Mouse (Mus musculus): ENCODE results near the gene Ccpg1. TPM values are rescaled to one million over a fixed set of nuclear protein-coding genes. Genes with fewer than 3 reads are reported as not detected.

Gene Ccpg1
- polyA plus RNA-seq (2016; fragmentation: Nextera tagmentation; extraction: Ambion mirVana) = 34.3 and 35.0 TPM in 2 replicates

- Histone ChIP-seq H3K27me3 (replicated peaks) (no peaks in the 10 kb centered on the region), H3K4me1 (replicated peaks) (peaks cover 6% of the 10 kb centered on the region), H3K9me3 (replicated peaks) (no peaks in the 10 kb centered on the region), H3K36me3 (no peaks in the 10 kb centered on the region), H3K9ac (peak within 1 kb of the TSS; percentile 75), H3K27ac (ENCODE audit: poor library complexity, severe bottlenecking) (peak within 1 kb of the TSS; percentile 31; the same call in 1 of the 2 replicates), H3K4me2 (peak within 1 kb of the TSS; percentile 82), H3K4me3 (peak within 1 kb of the TSS; percentile 78)
- peak; percentile 98 for ATAC-seq (ENCODE audit: insufficient number of reproducible peaks, low FRiP score)
- WGBS = under 1% methylated on average over 87 of the region's 88 CpGs
Observed at GRCm38 (mm10) chr9:72985250-72986220, at the start of gene Ccpg1, which contains the start of gene Ccpg1os. TSS of gene Ccpg1 (plus strand) at chr9:72985429. TSS of gene Ccpg1os (minus strand) at chr9:72985382.

GRCm38 (mm10) chr9:72936301-72936700, 48.9 kb upstream of the Ccpg1 start:
- H3K27me3 ChIP-seq (replicated peaks) = no peaks in the 10 kb centered on the region
- H3K36me3 ChIP-seq = 0 out of 2 replicates have a peak, but pooled peaks cover 6% of the 10 kb centered on the region
- H3K4me3 ChIP-seq = no peak overlapping the region
- ATAC-seq (ENCODE audit: insufficient number of reproducible peaks, low FRiP score) = no peak
- H3K4me2 ChIP-seq = no peak overlapping the region
- 65% methylated on average over 2 of the region's 2 CpGs for WGBS
- no peaks in the 10 kb centered on the region for H3K9me3 ChIP-seq (replicated peaks)
- H3K4me1 ChIP-seq (replicated peaks) = no peaks in the 10 kb centered on the region
- no peak overlapping the region for H3K9ac ChIP-seq
- H3K27ac ChIP-seq (ENCODE audit: poor library complexity, severe bottlenecking) = no peak overlapping the region

DNA sequence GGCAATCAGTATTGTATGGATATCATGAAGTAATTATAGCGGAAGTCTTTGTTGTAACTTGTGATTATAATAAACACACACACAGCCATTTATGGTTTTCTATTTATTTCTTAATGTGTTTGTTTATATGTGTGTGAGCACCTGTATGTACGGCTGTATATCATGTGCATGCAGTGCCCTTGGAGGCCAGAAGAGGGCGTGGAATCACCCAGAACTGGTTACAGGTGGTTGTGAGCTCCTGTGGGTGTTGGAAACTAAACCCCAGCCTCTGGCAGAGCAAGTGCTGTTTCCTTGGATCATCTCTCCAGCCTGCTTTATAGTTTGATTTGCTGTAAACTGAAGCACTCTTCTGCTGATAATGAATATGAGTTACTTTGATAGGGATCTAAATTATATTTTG, 41.8 kb upstream of the Ccpg1 start:
- 52% methylated on average over 3 of the region's 3 CpGs for WGBS
- no peak for ATAC-seq (ENCODE audit: insufficient number of reproducible peaks, low FRiP score)
- no peaks in the 10 kb centered on the region for H3K27me3 ChIP-seq (replicated peaks)
- H3K4me3 ChIP-seq = no peak overlapping the region
- H3K9me3 ChIP-seq (replicated peaks) = peaks cover 7% of the 10 kb centered on the region; the same call in 1 of the 2 replicates
- no peaks in the 10 kb centered on the region for H3K4me1 ChIP-seq (replicated peaks)
- H3K36me3 ChIP-seq = peaks cover 24% of the 10 kb centered on the region
- no peak overlapping the region for H3K9ac ChIP-seq
- no peak overlapping the region for H3K4me2 ChIP-seq
- H3K27ac ChIP-seq (ENCODE audit: poor library complexity, severe bottlenecking) = no peak overlapping the region

GRCm38 (mm10) chr9:72944286-72944685, 40.9 kb upstream of the Ccpg1 start:
- no peak for ATAC-seq (ENCODE audit: insufficient number of reproducible peaks, low FRiP score)
- Histone ChIP-seq H3K27me3 (replicated peaks) (no peaks in the 10 kb centered on the region), H3K27ac (ENCODE audit: poor library complexity, severe bottlenecking) (no peak overlapping the region), H3K36me3 (peaks cover 24% of the 10 kb centered on the region), H3K9ac (no peak overlapping the region), H3K9me3 (replicated peaks) (peaks cover 7% of the 10 kb centered on the region; the same call in 1 of the 2 replicates), H3K4me1 (replicated peaks) (no peaks in the 10 kb centered on the region), H3K4me3 (no peak overlapping the region), H3K4me2 (no peak overlapping the region)
- WGBS = 86% methylated on average over 13 of the region's 13 CpGs

DNA sequence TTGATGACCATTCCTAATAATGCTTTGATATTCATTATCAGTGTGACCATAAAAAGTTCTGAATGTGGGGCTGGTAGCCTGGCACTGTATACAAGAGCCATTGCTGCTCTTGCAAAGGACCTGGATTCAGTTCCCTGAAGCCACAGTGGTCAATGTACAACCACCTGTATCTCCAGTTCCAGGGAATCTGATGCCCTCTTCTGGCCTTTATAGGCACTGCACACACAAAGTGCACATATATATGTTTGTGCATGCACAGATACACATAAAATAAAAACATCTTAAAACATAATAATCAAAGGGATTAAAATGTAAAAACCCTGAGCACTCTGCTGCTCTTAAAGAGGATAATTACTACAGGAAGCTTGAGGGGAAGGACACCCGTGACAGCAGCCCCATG, 38.2 kb upstream of the Ccpg1 start:
- peaks cover 7% of the 10 kb centered on the region; the same call in 1 of the 2 replicates for H3K9me3 ChIP-seq (replicated peaks)
- no peak overlapping the region for H3K27ac ChIP-seq (ENCODE audit: poor library complexity, severe bottlenecking)
- ATAC-seq (ENCODE audit: insufficient number of reproducible peaks, low FRiP score) = no peak
- H3K9ac ChIP-seq = no peak overlapping the region
- H3K4me2 ChIP-seq = no peak overlapping the region
- no peaks in the 10 kb centered on the region for H3K27me3 ChIP-seq (replicated peaks)
- H3K4me1 ChIP-seq (replicated peaks) = no peaks in the 10 kb centered on the region
- WGBS = 88% methylated on average over 1 of the region's 1 CpGs
- H3K4me3 ChIP-seq = no peak overlapping the region
- peaks cover 24% of the 10 kb centered on the region for H3K36me3 ChIP-seq

- Histone ChIP-seq H3K9me3 (replicated peaks) (peaks cover 7% of the 10 kb centered on the region; the same call in 1 of the 2 replicates), H3K27ac (ENCODE audit: poor library complexity, severe bottlenecking) (no peak overlapping the region), H3K4me1 (replicated peaks) (no peaks in the 10 kb centered on the region), H3K4me3 (no peak overlapping the region), H3K27me3 (replicated peaks) (no peaks in the 10 kb centered on the region), H3K36me3 (peaks cover 22% of the 10 kb centered on the region), H3K4me2 (no peak overlapping the region), H3K9ac (no peak overlapping the region)
- no peak for ATAC-seq (ENCODE audit: insufficient number of reproducible peaks, low FRiP score)
- whole genome bisulfite sequencing = 69% methylated on average over 7 of the region's 7 CpGs
Observed at GRCm38 (mm10) chr9:72949572-72949971, 35.7 kb upstream of the Ccpg1 start.

DNA sequence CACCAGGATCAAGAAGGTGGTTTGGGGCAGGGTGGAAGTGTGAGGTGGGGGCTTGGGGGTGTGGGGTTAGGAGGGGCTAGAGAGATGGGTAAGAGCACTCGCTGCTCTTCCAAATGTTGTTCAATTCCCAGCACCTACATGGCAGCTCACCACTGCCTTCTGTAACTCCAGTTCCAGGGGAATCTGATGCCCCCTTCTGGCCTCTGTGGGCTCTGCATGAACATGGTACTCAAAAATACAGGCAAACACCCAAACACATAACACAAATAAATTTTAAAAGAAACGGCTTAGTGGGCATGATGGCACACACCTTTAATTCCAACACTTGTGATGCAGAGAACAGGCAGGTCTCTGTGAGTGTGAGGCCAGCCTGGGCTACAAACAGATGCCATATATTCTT, 30.5 kb upstream of the Ccpg1 start:
- H3K4me2 ChIP-seq = no peak overlapping the region
- no peaks in the 10 kb centered on the region for H3K9me3 ChIP-seq (replicated peaks)
- no peak overlapping the region for H3K9ac ChIP-seq
- no peaks in the 10 kb centered on the region for H3K36me3 ChIP-seq
- H3K4me1 ChIP-seq (replicated peaks) = peaks cover 5% of the 10 kb centered on the region; the same call in 1 of the 2 replicates
- no peak for ATAC-seq (ENCODE audit: insufficient number of reproducible peaks, low FRiP score)
- H3K4me3 ChIP-seq = no peak overlapping the region
- WGBS = 56% methylated on average over 2 of the region's 2 CpGs
- H3K27me3 ChIP-seq (replicated peaks) = no peaks in the 10 kb centered on the region
- H3K27ac ChIP-seq (ENCODE audit: poor library complexity, severe bottlenecking) = no peak overlapping the region

GRCm38 (mm10) chr9:72955546-72955945, 29.7 kb upstream of the Ccpg1 start:
- no peaks in the 10 kb centered on the region for H3K36me3 ChIP-seq
- H3K9ac ChIP-seq = no peak overlapping the region
- no peak overlapping the region for H3K4me2 ChIP-seq
- peaks cover 5% of the 10 kb centered on the region; the same call in 1 of the 2 replicates for H3K4me1 ChIP-seq (replicated peaks)
- 22% methylated on average over 1 of the region's 1 CpGs for WGBS
- no peak overlapping the region for H3K27ac ChIP-seq (ENCODE audit: poor library complexity, severe bottlenecking)
- no peak overlapping the region for H3K4me3 ChIP-seq
- H3K9me3 ChIP-seq (replicated peaks) = no peaks in the 10 kb centered on the region
- no peak for ATAC-seq (ENCODE audit: insufficient number of reproducible peaks, low FRiP score)
- H3K27me3 ChIP-seq (replicated peaks) = no peaks in the 10 kb centered on the region

DNA sequence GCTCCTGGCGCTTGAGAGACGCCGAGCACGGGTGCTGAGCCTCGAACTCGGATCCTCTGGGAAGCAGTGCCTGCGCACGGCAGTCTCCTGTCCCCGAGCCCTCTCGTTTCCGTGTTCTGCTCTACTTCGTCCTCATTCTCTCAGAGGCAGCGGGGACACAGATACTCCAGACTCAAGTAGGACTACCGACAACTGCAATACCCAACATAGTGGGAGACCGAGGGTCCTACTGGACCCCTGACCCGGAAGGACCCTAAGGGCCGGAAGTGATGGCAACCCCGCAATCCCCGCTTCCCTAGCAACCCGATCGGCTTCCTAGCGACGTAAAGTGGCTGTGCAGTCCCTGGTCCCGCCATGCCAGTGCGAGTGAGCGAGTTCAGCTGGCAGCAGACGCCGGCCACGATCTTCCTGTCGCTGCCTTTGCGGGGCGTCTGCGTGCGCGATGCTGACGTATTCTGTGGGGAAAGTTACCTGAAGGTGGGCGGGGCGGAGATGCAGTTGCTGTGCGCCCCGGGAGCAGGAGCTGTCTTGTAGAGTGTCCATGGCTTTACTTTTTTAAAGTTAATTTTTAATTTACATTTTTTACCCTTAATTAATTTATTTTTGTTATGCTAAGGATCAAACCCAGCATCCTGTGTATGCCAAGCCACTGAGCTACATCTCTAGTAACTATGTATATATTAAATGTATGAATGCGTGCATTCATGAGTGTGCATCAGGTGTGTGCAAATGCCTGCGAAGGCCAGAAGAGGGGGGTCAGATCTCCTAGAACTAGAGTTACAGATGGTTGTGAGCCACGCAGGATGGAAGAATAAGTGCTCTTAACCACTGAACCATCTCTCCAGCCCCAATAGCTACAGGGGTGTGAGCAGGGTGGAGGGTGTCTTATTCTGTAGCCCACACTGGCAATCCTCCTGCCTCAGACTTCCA, 26.4 kb upstream of the Ccpg1 start, which contains the start of the genes Dyx1c1 and Gm44503:
Gene Dyx1c1, plus strand, starts transcription at position 265 of the 930 bp plus-strand sequence.
Gene Gm44503, plus strand, starts transcription at position 332 of the 930 bp plus-strand sequence.
- peak within 1 kb of the TSS; percentile 77 for H3K4me3 ChIP-seq
- peak; percentile 75 for ATAC-seq (ENCODE audit: insufficient number of reproducible peaks, low FRiP score)
- peak within 1 kb of the TSS; percentile 80 for H3K4me2 ChIP-seq
- no peak within 1 kb of the TSS for H3K27ac ChIP-seq (ENCODE audit: poor library complexity, severe bottlenecking)
- H3K4me1 ChIP-seq (replicated peaks) = peaks cover 5% of the 10 kb centered on the region; the same call in 1 of the 2 replicates
- peak within 1 kb of the TSS; percentile 75 for H3K9ac ChIP-seq
- WGBS = 2% methylated on average over 43 of the region's 43 CpGs
- H3K27me3 ChIP-seq (replicated peaks) = no peaks in the 10 kb centered on the region
- H3K9me3 ChIP-seq (replicated peaks) = no peaks in the 10 kb centered on the region
- no peaks in the 10 kb centered on the region for H3K36me3 ChIP-seq

DNA sequence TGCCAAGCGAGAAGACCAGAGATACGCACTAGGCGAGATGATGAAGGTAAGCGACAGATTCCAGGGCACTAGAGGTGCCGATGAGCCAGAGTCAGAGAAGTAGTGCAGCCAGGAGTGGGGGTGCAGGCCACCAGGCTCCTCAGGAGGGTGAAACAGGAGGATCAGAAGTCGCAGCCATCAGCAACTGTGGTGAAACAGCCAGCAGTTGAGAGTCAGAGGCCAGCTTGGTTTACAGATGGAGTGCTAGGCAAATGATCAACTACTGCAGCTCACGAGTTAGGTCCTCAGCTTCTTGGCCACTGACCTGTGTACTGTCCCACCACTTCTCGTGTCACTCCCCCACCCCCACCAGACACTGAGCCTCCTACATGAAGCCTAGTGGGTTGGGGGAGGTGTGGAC, 23.9 kb upstream of the Ccpg1 start:
- Histone ChIP-seq H3K27me3 (replicated peaks) (no peaks in the 10 kb centered on the region), H3K4me3 (no peak overlapping the region), H3K4me2 (no peak overlapping the region), H3K9me3 (replicated peaks) (no peaks in the 10 kb centered on the region), H3K4me1 (replicated peaks) (peaks cover 5% of the 10 kb centered on the region; the same call in 1 of the 2 replicates), H3K36me3 (no peaks in the 10 kb centered on the region), H3K27ac (ENCODE audit: poor library complexity, severe bottlenecking) (no peak overlapping the region), H3K9ac (no peak overlapping the region)
- WGBS = 67% methylated on average over 8 of the region's 8 CpGs
- ATAC-seq (ENCODE audit: insufficient number of reproducible peaks, low FRiP score) = no peak
